Mouse (Mus musculus) 416B (cell line): ENCODE results near the gene Rhot1.
A peak's percentile ranks its signal among the peaks of the same experiment; 100 is the strongest.
"Not testable (repeated sequence)": the region's sequence is repeated elsewhere in the genome, so short reads cannot be mapped to it uniquely, and the experiment has no call there.

Experiments used
- DNase-seq: peaks from one replicate; pipeline ENCODE4 v3.0.0; 2011; ENCODE audit warnings: low read depth

Rhot1 gene

GRCm38 (mm10) chr11:80208860-80209800 lies at the start of gene Rhot1:
TSS of gene Rhot1 (plus strand) at chr11:80209019.
- DNase-seq = peak; percentile 95

- no peak for DNase-seq
Measured at GRCm38 (mm10) chr11:80161041-80161440, 47.8 kb upstream of the Rhot1 start.

- DNase-seq = peak; percentile 20
Measured at GRCm38 (mm10) chr11:80163362-80164116, 45.3 kb upstream of the Rhot1 start.

- DNase-seq = no peak
Measured at GRCm38 (mm10) chr11:80164224-80164623, 44.6 kb upstream of the Rhot1 start.

- no peak for DNase-seq
Measured at GRCm38 (mm10) chr11:80168121-80168520, 40.7 kb upstream of the Rhot1 start.

- DNase-seq = no peak
Measured at GRCm38 (mm10) chr11:80168611-80169249, 40.1 kb upstream of the Rhot1 start.

GRCm38 (mm10) chr11:80169629-80170028 lies 39.2 kb upstream of the Rhot1 start:
- DNase-seq = no peak

GRCm38 (mm10) chr11:80170351-80170750 lies 38.5 kb upstream of the Rhot1 start:
- no peak for DNase-seq

- peak; percentile 27 for DNase-seq
Measured at GRCm38 (mm10) chr11:80171884-80172283, 36.9 kb upstream of the Rhot1 start.

- no peak for DNase-seq
Measured at GRCm38 (mm10) chr11:80173963-80174670, 34.7 kb upstream of the Rhot1 start.

GRCm38 (mm10) chr11:80176911-80177895 lies 31.6 kb upstream of the Rhot1 start:
- DNase-seq = peak; percentile 37

GRCm38 (mm10) chr11:80178316-80178715 lies 30.5 kb upstream of the Rhot1 start:
- DNase-seq = no peak

- peak; percentile 64 for DNase-seq
Measured at GRCm38 (mm10) chr11:80181021-80181749, 27.6 kb upstream of the Rhot1 start.

- DNase-seq = not testable (repeated sequence)
Measured at GRCm38 (mm10) chr11:80183054-80183704, 25.6 kb upstream of the Rhot1 start.

- DNase-seq = peak; percentile 96
Measured at GRCm38 (mm10) chr11:80183705-80184255, 25.0 kb upstream of the Rhot1 start, which contains the start of gene Rnf135. TSS of gene Rnf135 (plus strand) at chr11:80183851.

GRCm38 (mm10) chr11:80184531-80185071 lies 24.2 kb upstream of the Rhot1 start:
- DNase-seq = no peak

- DNase-seq = not testable (repeated sequence)
Measured at GRCm38 (mm10) chr11:80185441-80185976, 23.3 kb upstream of the Rhot1 start.

GRCm38 (mm10) chr11:80190280-80190679 lies 18.5 kb upstream of the Rhot1 start:
- DNase-seq = no peak
